Mouse (Mus musculus): ENCODE data around the gene Gm10382. TPM values are rescaled to one million over a fixed set of nuclear protein-coding genes. Genes with fewer than 3 reads are reported as not detected.
"Not testable (repeated sequence)": the region's sequence is repeated elsewhere in the genome, so short reads cannot be mapped to it uniquely, and the experiment has no call there.

The Gm10382 gene
- polyA plus RNA-seq, 1 experiment, result 0.15 TPM

DNA sequence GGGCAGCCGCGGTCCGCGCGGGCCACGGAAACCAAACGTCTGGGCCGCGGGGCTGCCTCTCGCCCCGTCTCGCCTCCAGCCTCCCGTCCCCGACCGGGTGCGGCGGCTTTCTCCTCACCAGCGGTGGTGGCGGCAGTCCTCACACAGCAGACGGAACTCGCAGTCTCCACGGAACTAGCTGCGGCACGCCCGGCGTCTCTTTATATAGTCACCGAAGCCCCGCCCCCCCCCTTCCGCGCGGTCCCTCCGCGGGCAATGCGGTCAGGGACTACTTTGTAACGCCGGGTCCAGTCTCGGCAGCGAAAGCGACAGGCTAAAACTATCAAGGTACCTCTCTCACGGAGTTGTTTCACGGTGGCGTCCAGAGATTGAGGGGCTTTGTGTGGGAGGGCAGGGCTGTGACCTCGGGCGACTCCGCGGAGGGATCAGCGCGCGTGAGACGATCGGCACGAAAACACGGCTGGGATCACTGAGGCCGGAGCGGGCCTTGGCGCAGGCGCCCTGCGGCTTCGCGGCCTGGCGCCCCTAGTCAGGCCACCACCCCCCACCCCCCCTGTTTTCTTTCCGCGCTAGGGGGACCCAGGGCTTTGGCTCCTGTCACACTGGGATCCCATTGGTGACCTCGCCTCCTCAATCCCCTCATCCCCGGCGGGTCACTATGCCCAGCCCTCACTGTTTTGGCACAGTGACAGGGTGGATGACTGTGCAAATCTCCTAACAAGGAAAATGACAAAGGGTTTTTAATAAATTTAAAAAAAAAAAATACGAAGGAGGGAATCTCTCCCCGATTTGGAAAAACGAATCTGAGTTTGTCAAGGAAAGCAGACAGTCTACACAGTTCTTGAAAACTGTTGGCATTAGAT is 688 bp downstream of the Gm10382 start, which contains the start of gene Ubc:
Ubc (minus strand) TSS at position 624 of the 863 bp plus-strand sequence.
- Histone ChIP-seq H3K27me3 (ENCODE audit: control insufficient read depth, insufficient read depth, low read length) (no peaks in the 10 kb centered on the region), H3K4me1 (ENCODE audit: control insufficient read depth, insufficient read depth, insufficient read length, low read length) (peaks cover 9% of the 10 kb centered on the region), H3K4me3 (ENCODE audit: low read depth, low read length) (peak within 1 kb of the TSS; percentile 98), H3K36me3 (ENCODE audit: control insufficient read depth, insufficient read depth, low read length) (peaks cover 19% of the 10 kb centered on the region), H3K27ac (ENCODE audit: insufficient read depth, low read depth, low read length) (peak within 1 kb of the TSS; percentile 99)
- TF ChIP-seq CTCF (IDR thresholded peaks at IDR 0.05; ENCODE audit: extremely low read depth, insufficient read length, insufficient replicate concordance, low read depth, low read length), result no peak
- peak; percentile 100 for TF ChIP-seq POLR2A (IDR thresholded peaks at IDR 0.05; ENCODE audit: low read depth, low read length)
- WGBS, result 1% methylated on average over 69 of the region's 69 CpGs

DNA sequence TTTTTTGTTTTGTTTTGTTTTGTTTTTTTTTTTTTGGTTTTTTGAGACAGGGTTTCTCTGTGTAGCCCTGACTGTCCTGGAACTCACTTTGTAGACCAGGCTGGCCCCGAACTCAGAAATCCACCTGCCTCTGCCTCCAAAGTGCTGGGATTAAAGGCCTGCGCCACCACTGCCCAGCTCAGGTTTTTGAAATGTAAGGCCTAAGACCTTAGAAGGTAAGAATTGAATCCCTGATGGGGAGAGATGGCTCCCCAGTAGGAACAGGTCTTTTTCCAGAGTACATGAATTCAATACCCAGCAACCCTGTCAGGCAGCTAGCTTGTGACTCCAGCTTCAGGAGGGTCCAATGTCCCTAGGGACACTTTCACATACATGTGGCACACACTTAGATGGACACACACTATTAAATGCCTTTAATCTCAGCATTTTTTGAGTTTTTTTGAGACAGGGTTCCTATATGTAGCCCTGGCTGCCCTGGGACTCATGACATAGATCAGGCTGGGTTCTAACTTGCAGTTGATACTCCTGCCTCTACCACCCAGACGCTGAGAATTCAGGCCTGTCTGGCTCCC is 1.9 kb downstream of the Gm10382 start:
- Histone ChIP-seq H3K4me1 (ENCODE audit: control insufficient read depth, insufficient read depth, insufficient read length, low read length) (peaks cover 12% of the 10 kb centered on the region), H3K36me3 (ENCODE audit: control insufficient read depth, insufficient read depth, low read length) (peaks cover 9% of the 10 kb centered on the region), H3K4me3 (ENCODE audit: low read depth, low read length) (no peak overlapping the region), H3K27ac (ENCODE audit: insufficient read depth, low read depth, low read length) (peak overlapping the region; percentile 99), H3K27me3 (ENCODE audit: control insufficient read depth, insufficient read depth, low read length) (no peaks in the 10 kb centered on the region)
- no peak for TF ChIP-seq CTCF (IDR thresholded peaks at IDR 0.05; ENCODE audit: extremely low read depth, insufficient read length, insufficient replicate concordance, low read depth, low read length)
- TF ChIP-seq POLR2A (IDR thresholded peaks at IDR 0.05; ENCODE audit: low read depth, low read length), result no peak
- WGBS, result 84% methylated on average over 3 of the region's 3 CpGs

DNA sequence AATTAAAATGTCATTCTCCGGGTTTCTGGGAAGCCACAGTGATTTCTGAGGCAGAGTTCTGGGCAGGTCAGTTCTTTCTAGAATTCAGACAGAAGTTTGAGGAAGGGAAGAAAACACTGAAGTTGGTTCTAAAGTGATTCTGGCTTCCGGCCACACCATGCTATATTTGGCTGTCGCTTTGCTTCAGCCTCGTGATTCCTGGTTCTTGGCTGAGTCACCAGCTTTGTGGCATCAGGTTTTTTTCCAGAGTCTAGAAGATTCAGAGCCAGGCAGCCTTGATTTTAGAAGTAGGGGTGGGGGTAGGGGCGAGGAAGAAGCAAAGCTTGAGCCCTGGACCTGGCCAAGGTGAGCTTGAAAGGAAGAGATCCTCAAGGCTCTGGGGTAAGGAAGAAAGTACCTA is 2.5 kb downstream of the Gm10382 start:
- Histone ChIP-seq H3K4me3 (ENCODE audit: low read depth, low read length) (peak overlapping the region; percentile 24; the same call in 1 of the 2 replicates), H3K4me1 (ENCODE audit: control insufficient read depth, insufficient read depth, insufficient read length, low read length) (peaks cover 12% of the 10 kb centered on the region), H3K27ac (ENCODE audit: insufficient read depth, low read depth, low read length) (peak overlapping the region; percentile 99), H3K27me3 (ENCODE audit: control insufficient read depth, insufficient read depth, low read length) (no peaks in the 10 kb centered on the region), H3K36me3 (ENCODE audit: control insufficient read depth, insufficient read depth, low read length) (peaks cover 8% of the 10 kb centered on the region)
- TF ChIP-seq CTCF (IDR thresholded peaks at IDR 0.05; ENCODE audit: extremely low read depth, insufficient read length, insufficient replicate concordance, low read depth, low read length) (no peak), POLR2A (IDR thresholded peaks at IDR 0.05; ENCODE audit: low read depth, low read length) (no peak)
- WGBS, result 14% methylated on average over 5 of the region's 5 CpGs

DNA sequence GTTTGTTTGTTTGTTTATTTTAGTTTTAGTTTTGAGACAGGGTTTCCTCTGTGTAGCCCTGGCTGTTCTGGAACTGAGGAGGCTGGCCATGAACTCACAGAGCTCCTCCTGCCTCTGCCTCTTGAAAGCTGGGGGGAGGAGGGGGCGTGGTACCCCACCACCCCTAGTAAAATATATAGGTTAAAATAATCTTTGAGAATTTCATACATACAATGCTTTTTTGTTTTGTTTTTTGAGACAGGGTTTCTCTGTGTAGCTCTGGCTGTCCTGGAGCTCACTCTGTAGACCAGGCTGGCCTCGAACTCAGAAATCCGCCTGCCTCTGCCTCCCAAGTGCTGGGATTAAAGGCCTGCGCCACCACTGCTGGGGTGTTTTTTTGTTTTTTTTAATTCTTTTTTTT is 3.1 kb downstream of the Gm10382 start:
- peak overlapping the region; percentile 99 for H3K27ac ChIP-seq (ENCODE audit: insufficient read depth, low read depth, low read length)
- 75% methylated on average over 4 of the region's 4 CpGs for WGBS

DNA sequence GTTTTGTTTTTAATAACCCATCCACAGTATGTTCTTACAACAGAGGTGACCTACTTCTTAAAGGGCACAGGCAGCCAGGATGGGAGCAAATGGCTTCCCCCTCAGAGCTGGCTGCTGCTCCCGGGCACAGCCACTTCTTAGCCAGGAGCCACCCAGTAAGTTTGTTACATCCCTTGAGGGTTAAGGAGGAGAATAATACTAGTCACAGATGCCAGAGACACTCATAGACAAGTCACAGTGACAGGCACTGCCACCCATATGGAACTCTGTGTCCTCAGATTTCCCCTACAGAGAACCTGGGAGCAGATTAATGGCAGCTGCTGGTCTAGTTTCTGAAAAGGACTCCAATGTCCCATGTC is 3.5 kb downstream of the Gm10382 start:
- peak overlapping the region; percentile 9 for H3K4me3 ChIP-seq (ENCODE audit: low read depth, low read length)
- no peaks in the 10 kb centered on the region for H3K27me3 ChIP-seq (ENCODE audit: control insufficient read depth, insufficient read depth, low read length)
- H3K36me3 ChIP-seq (ENCODE audit: control insufficient read depth, insufficient read depth, low read length), result peaks cover 8% of the 10 kb centered on the region
- H3K27ac ChIP-seq (ENCODE audit: insufficient read depth, low read depth, low read length), result peak overlapping the region; percentile 99
- peaks cover 12% of the 10 kb centered on the region for H3K4me1 ChIP-seq (ENCODE audit: control insufficient read depth, insufficient read depth, insufficient read length, low read length)
- 3% methylated on average over 1 of the region's 1 CpGs for WGBS
- TF ChIP-seq CTCF (IDR thresholded peaks at IDR 0.05; ENCODE audit: extremely low read depth, insufficient read length, insufficient replicate concordance, low read depth, low read length) (no peak), POLR2A (IDR thresholded peaks at IDR 0.05; ENCODE audit: low read depth, low read length) (no peak)

More for the DNA sequence above, 3.1 kb downstream of the Gm10382 start:
- not testable (repeated sequence) for H3K4me3 ChIP-seq (ENCODE audit: low read depth, low read length); H3K27me3 ChIP-seq (ENCODE audit: control insufficient read depth, insufficient read depth, low read length); H3K36me3 ChIP-seq (ENCODE audit: control insufficient read depth, insufficient read depth, low read length)
- peaks cover 12% of the 10 kb centered on the region for H3K4me1 ChIP-seq (ENCODE audit: control insufficient read depth, insufficient read depth, insufficient read length, low read length)

DNA sequence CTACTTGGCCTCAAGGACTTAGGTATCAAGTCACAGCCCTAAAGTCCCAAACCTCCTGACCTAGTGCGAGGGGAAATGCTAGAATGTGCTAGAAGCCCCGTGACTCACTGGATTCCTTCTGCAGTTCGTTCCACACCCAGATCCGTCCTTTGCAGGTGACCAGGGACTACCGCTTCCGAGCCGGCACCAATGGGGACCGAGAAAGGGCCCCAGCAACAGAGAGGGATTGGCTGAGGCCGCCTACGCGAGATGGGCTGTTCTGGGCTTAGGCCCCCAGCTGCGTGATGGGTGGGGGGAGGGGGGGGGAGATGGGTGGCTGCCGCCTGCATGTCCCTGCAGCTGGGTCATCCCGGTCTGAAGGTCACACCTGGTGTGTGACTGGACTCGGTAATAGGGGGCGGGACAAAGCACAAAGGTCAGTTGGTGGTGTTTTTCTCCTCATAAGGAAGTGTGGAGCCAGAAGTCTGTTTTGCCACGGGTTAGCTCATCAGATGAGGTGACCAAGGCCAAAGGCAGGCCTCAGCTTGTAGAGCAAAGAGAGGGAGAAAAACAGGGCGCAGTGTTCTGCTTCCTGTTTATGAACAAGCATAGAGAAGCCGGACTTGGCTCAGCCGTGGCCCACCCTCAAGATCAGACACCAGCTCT is 4.0 kb downstream of the Gm10382 start:
- WGBS, result under 1% methylated on average over 20 of the region's 20 CpGs

More for the DNA sequence above, 4.0 kb downstream of the Gm10382 start:
- H3K27ac ChIP-seq (ENCODE audit: insufficient read depth, low read depth, low read length), result peak overlapping the region; percentile 99
- TF ChIP-seq POLR2A (IDR thresholded peaks at IDR 0.05; ENCODE audit: low read depth, low read length) (peak; percentile 37; the same call in 1 of the 2 replicates), CTCF (IDR thresholded peaks at IDR 0.05; ENCODE audit: extremely low read depth, insufficient read length, insufficient replicate concordance, low read depth, low read length) (no peak)
- H3K27me3 ChIP-seq (ENCODE audit: control insufficient read depth, insufficient read depth, low read length), result no peaks in the 10 kb centered on the region
- H3K36me3 ChIP-seq (ENCODE audit: control insufficient read depth, insufficient read depth, low read length), result peaks cover 7% of the 10 kb centered on the region
- H3K4me3 ChIP-seq (ENCODE audit: low read depth, low read length), result peak overlapping the region; percentile 48
- peaks cover 12% of the 10 kb centered on the region for H3K4me1 ChIP-seq (ENCODE audit: control insufficient read depth, insufficient read depth, insufficient read length, low read length)
